Mouse (Mus musculus) CD4-positive helper T cell, adult 2 months (primary cell): ENCODE data around the gene Cxcl10.

Experiments
- DNase-seq: peaks from one replicate; pipeline ENCODE4 v3.0.0-alpha.2; 2012; ENCODE audit warnings: low read depth, missing footprints, low spot score

Gene Cxcl10

GRCm38 (mm10) chr5:92348794-92349413, at the start of gene Cxcl10:
Cxcl10 (minus strand) TSS chr5:92348889.
- DNase-seq = peak; percentile 85

- peak; percentile 68 for DNase-seq
These were observed 49.5 kb upstream of the Cxcl10 start for GRCm38 (mm10) chr5:92398153-92398552.

- no peak for DNase-seq
These were observed 47.8 kb upstream of the Cxcl10 start for GRCm38 (mm10) chr5:92396476-92396875.

- no peak for DNase-seq
These were observed 47.1 kb upstream of the Cxcl10 start for GRCm38 (mm10) chr5:92395764-92396163.

GRCm38 (mm10) chr5:92393863-92394262, 45.2 kb upstream of the Cxcl10 start:
- no peak for DNase-seq

GRCm38 (mm10) chr5:92392542-92392941, 43.9 kb upstream of the Cxcl10 start:
- DNase-seq = peak; percentile 15

GRCm38 (mm10) chr5:92390615-92391014, 41.9 kb upstream of the Cxcl10 start:
- DNase-seq = no peak

- no peak for DNase-seq
These were observed 41.3 kb upstream of the Cxcl10 start for GRCm38 (mm10) chr5:92389977-92390376.

- no peak for DNase-seq
These were observed 38.7 kb upstream of the Cxcl10 start for GRCm38 (mm10) chr5:92387433-92387832.

- no peak for DNase-seq
These were observed 38.0 kb upstream of the Cxcl10 start for GRCm38 (mm10) chr5:92386643-92387042.

GRCm38 (mm10) chr5:92386102-92386501, 37.4 kb upstream of the Cxcl10 start:
- no peak for DNase-seq

- peak; percentile 34 for DNase-seq
These were observed 36.2 kb upstream of the Cxcl10 start for GRCm38 (mm10) chr5:92384855-92385254.

GRCm38 (mm10) chr5:92383747-92384146, 35.1 kb upstream of the Cxcl10 start:
- DNase-seq = no peak

- no peak for DNase-seq
These were observed 33.6 kb upstream of the Cxcl10 start for GRCm38 (mm10) chr5:92382349-92382679.

- DNase-seq = peak; percentile 78
These were observed 33.1 kb upstream of the Cxcl10 start for GRCm38 (mm10) chr5:92381550-92382348.

GRCm38 (mm10) chr5:92376795-92377405, 28.2 kb upstream of the Cxcl10 start:
- DNase-seq = no peak

- peak; percentile 80 for DNase-seq
These were observed 26.7 kb upstream of the Cxcl10 start for GRCm38 (mm10) chr5:92375368-92375767.

GRCm38 (mm10) chr5:92374721-92375142, 26.0 kb upstream of the Cxcl10 start:
- peak; percentile 71 for DNase-seq

GRCm38 (mm10) chr5:92372605-92373004, 23.9 kb upstream of the Cxcl10 start:
- DNase-seq = no peak

- DNase-seq = no peak
These were observed 22.8 kb upstream of the Cxcl10 start for GRCm38 (mm10) chr5:92371361-92371976.

- DNase-seq = no peak
These were observed 22.2 kb upstream of the Cxcl10 start for GRCm38 (mm10) chr5:92370891-92371290.

GRCm38 (mm10) chr5:92370392-92370791, 21.7 kb upstream of the Cxcl10 start:
- no peak for DNase-seq
